Mouse (Mus musculus) neural tube, embryonic 13.5 days (tissue): Measurements from ENCODE around the gene Ppif. TPM values are rescaled to one million over a fixed set of nuclear protein-coding genes. Genes with fewer than 3 reads are reported as not detected.

ENCODE experiments used
- ATAC-seq: fragments of 200-750 bp; cut with Nextera tagmentation; 2 replicates; pipeline ENCODE4 v1.8.0; 2017; ENCODE audit warnings: low read depth, mild to moderate bottlenecking, moderate TSS enrichment, moderate library complexity
- H3K27ac ChIP-seq: fragments of 300-500 bp; sonication (generic); replicated peaks from 2 replicates; pipeline ENCODE4 v1.5.1; 2015; ENCODE audit warnings: moderate library complexity, mild to moderate bottlenecking, inconsistent platforms
- H3K27me3 ChIP-seq: fragments of 300-500 bp; sonication (generic); 2 replicates; pipeline ENCODE4 v1.6.1; 2015; ENCODE audit warnings: mild to moderate bottlenecking, inconsistent platforms
- H3K36me3 ChIP-seq: fragments of 300-500 bp; sonication (generic); 2 replicates; pipeline ENCODE4 v1.6.1; 2015; ENCODE audit warnings: mild to moderate bottlenecking, inconsistent platforms
- H3K4me1 ChIP-seq: fragments of 300-500 bp; sonication (generic); replicated peaks from 2 replicates; pipeline ENCODE4 v1.6.1; 2015; ENCODE audit warnings: inconsistent platforms
- H3K4me2 ChIP-seq: fragments of 300-500 bp; sonication (generic); 2 replicates; pipeline ENCODE4 v1.6.1; 2015; ENCODE audit warnings: inconsistent platforms, mild to moderate bottlenecking, moderate library complexity
- H3K4me3 ChIP-seq: fragments of 300-500 bp; sonication (generic); 2 replicates; pipeline ENCODE4 v1.5.1; 2015; ENCODE audit warnings: mild to moderate bottlenecking, inconsistent platforms
- H3K9ac ChIP-seq: fragments of 300-500 bp; sonication (generic); 2 replicates; pipeline ENCODE4 v1.6.1; 2015; ENCODE audit warnings: moderate library complexity, mild to moderate bottlenecking, inconsistent platforms
- H3K9me3 ChIP-seq: fragments of 300-500 bp; sonication (generic); 2 replicates; pipeline ENCODE4 v1.6.1; 2016; ENCODE audit warnings: inconsistent platforms
- WGBS: fragments of 180-500 bp; shearing (Covaris S2); methylation state at CpG from one replicate; pipeline ENCODE4 v1.1.7; 2015; 5-methylcytosine and 5-hydroxymethylcytosine counted together
- polyA plus RNA-seq: library from polyadenylated mRNA; unstranded; fragments of >200 nt; fragmentation: Nextera tagmentation; extraction: Ambion mirVana; gene quantifications from 2 replicates; pipeline ENCODE4 v1.2.1, GENCODE M21; 2015

Gene Ppif
- polyA plus RNA-seq, 1 experiment from 2014 or later: 27.6 TPM

DNA sequence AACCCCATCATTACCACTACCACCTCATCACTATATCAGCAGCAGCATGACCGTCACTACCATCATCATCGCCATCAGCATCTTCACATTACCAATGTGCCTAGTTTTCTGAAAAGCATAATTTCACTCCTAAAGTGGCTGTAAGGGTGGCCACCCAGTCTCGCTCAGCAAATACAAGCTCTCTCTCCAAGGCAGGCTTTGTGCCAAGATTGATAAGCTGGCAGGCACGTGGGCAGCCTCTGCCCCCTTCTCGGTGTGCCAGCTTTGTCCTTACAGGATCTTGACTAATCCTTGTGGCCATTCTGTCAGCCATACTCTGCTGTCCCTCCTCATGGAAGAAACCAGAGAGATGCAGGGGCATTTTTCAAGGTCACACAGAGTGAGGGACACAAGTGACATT is 49.0 kb downstream of the Ppif start:
- ATAC-seq: no peak
- H3K4me1 ChIP-seq: peaks cover 24% of the 10 kb centered on the region
- H3K27ac ChIP-seq: no peak overlapping the region
- H3K27me3 ChIP-seq: no peaks in the 10 kb centered on the region
- 92% methylated on average over 5 of the region's 5 CpGs for WGBS
- H3K9ac ChIP-seq: no peak overlapping the region
- no peaks in the 10 kb centered on the region for H3K9me3 ChIP-seq
- H3K36me3 ChIP-seq: 0 out of 2 replicates have a peak, but pooled peaks cover 5% of the 10 kb centered on the region
- no peak overlapping the region for H3K4me2 ChIP-seq
- H3K4me3 ChIP-seq: no peak overlapping the region

- no peak overlapping the region for H3K4me3 ChIP-seq
- H3K9ac ChIP-seq: no peak overlapping the region
- ATAC-seq: no peak
- H3K4me2 ChIP-seq: no peak overlapping the region
- H3K36me3 ChIP-seq: 0 out of 2 replicates have a peak, but pooled peaks cover 5% of the 10 kb centered on the region
- H3K9me3 ChIP-seq: no peaks in the 10 kb centered on the region
- peaks cover 15% of the 10 kb centered on the region for H3K4me1 ChIP-seq
- WGBS: 70% methylated on average over 11 of the region's 11 CpGs
- no peaks in the 10 kb centered on the region for H3K27me3 ChIP-seq
- H3K27ac ChIP-seq: no peak overlapping the region
These were observed 51.6 kb downstream of the Ppif start for GRCm38 (mm10) chr14:25745365-25746184.

DNA sequence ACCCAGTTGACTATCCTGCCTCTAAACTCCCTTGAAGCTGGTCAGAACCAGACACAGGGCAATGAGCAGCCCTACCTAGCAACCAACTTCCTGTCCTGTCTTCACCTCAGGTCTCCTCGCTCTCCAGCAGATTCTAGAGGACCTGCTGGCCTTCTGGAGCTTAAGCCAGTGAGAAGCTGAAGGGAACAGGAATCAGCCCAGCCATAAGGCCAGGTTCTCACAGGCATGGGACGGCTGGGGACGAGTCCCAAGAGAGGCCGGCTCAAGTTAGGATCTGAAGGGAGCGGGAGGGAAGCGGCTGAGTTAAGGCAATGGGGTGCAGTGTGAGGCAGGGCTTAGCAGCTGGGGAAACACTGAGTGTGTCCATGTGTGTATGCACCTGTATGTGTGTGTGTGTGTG is 52.4 kb downstream of the Ppif start:
- no peaks in the 10 kb centered on the region for H3K27me3 ChIP-seq
- H3K4me2 ChIP-seq: no peak overlapping the region
- H3K9me3 ChIP-seq: no peaks in the 10 kb centered on the region
- H3K27ac ChIP-seq: no peak overlapping the region
- H3K9ac ChIP-seq: no peak overlapping the region
- no peak overlapping the region for H3K4me3 ChIP-seq
- 93% methylated on average over 6 of the region's 6 CpGs for WGBS
- H3K4me1 ChIP-seq: peaks cover 14% of the 10 kb centered on the region; the same call in 1 of the 2 replicates
- no peak for ATAC-seq
- H3K36me3 ChIP-seq: peaks cover 12% of the 10 kb centered on the region; the same call in 1 of the 2 replicates

- Histone ChIP-seq H3K4me1 (peaks cover 14% of the 10 kb centered on the region; the same call in 1 of the 2 replicates), H3K27ac (no peak overlapping the region), H3K9ac (no peak overlapping the region), H3K4me3 (no peak overlapping the region), H3K4me2 (no peak overlapping the region), H3K9me3 (no peaks in the 10 kb centered on the region), H3K27me3 (no peaks in the 10 kb centered on the region), H3K36me3 (peaks cover 16% of the 10 kb centered on the region; the same call in 1 of the 2 replicates)
- ATAC-seq: no peak
- 81% methylated on average over 21 of the region's 21 CpGs for WGBS
These were observed 53.3 kb downstream of the Ppif start for GRCm38 (mm10) chr14:25746971-25747945.

DNA sequence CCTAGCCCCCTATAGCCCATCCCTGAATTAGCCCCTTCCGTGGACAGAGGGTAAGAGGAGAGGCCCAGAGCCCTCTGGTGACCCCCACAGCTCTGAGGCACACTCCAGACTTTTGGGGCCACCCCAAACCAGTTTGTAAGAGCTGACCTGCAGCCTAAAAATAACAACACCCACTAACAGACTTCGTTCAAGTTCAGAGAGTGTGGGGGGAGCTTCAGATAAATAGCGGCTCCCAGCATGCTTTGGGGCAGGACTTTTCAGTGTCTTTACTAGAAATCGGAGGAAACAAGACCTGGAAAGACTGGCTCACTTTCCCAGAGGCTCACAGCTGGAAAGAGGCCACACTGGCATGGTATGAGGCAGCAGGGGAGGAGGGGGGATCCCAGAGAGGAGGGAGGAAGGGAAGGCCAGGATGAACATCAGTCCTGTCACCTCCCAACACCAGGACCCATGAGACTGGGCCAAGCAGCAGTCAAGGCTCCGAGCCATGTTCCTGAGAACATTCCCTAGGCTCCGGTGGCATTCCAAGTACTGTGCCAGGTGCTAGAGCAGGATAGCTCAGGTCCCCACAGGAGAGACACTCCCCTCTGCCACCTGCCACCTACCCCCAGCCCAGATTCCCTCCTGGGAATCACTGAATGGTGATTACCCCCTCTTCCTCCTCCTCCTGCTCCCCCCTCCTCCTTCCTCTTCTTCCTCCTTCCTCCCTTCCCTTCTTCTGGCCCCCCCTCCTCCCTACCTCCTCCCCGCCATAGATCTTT is 54.2 kb downstream of the Ppif start:
- Histone ChIP-seq H3K27ac (no peak overlapping the region), H3K36me3 (peaks cover 16% of the 10 kb centered on the region; the same call in 1 of the 2 replicates), H3K4me2 (no peak overlapping the region), H3K27me3 (no peaks in the 10 kb centered on the region), H3K9ac (no peak overlapping the region), H3K4me3 (no peak overlapping the region), H3K9me3 (no peaks in the 10 kb centered on the region), H3K4me1 (peaks cover 14% of the 10 kb centered on the region; the same call in 1 of the 2 replicates)
- ATAC-seq: no peak
- 76% methylated on average over 7 of the region's 7 CpGs for WGBS

GRCm38 (mm10) chr14:25749143-25749909 is 55.4 kb downstream of the Ppif start:
- WGBS: 58% methylated on average over 13 of the region's 13 CpGs
- no peak overlapping the region for H3K9ac ChIP-seq
- no peak for ATAC-seq
- H3K4me3 ChIP-seq: no peak overlapping the region
- H3K9me3 ChIP-seq: no peaks in the 10 kb centered on the region
- H3K4me2 ChIP-seq: no peak overlapping the region
- H3K36me3 ChIP-seq: peaks cover 16% of the 10 kb centered on the region; the same call in 1 of the 2 replicates
- H3K4me1 ChIP-seq: peaks cover 19% of the 10 kb centered on the region; the same call in 1 of the 2 replicates
- no peaks in the 10 kb centered on the region for H3K27me3 ChIP-seq
- no peak overlapping the region for H3K27ac ChIP-seq

Other genes starting within 250 kb of the Ppif start
- gene Zmiz1, start 235.0 kb upstream of the Ppif start, polyA plus RNA-seq: 57.2 and 66.2 TPM in 2 replicates
- 14.2 and 16.7 TPM in 2 replicates for gene Zcchc24, start 74.9 kb downstream of the Ppif start, polyA plus RNA-seq
- 3.1 and 3.7 TPM in 2 replicates for gene Anxa11, start 148.0 kb downstream of the Ppif start, polyA plus RNA-seq
- not detected in 2 replicates for gene Plac9a, start 208.9 kb downstream of the Ppif start, polyA plus RNA-seq
- gene Tmem254a, start 233.5 kb downstream of the Ppif start, polyA plus RNA-seq: 2.4 and 3.9 TPM in 2 replicates
- not detected in 2 replicates for gene Cphx1, start 244.2 kb downstream of the Ppif start, polyA plus RNA-seq